Mouse (Mus musculus) limb, embryonic 11.5 days (tissue): ENCODE data around the gene Pde1a. TPM values are rescaled to one million over a fixed set of nuclear protein-coding genes. Genes with fewer than 3 reads are reported as not detected.

Experiments
- ATAC-seq: fragments of 200-750 bp; cut with Nextera tagmentation; 2 replicates; pipeline ENCODE4 v1.8.0; 2017; ENCODE audit warnings: low read depth; ENCODE audit not compliant: insufficient number of reproducible peaks, low FRiP score, low TSS enrichment
- DNase-seq: peaks from one replicate; pipeline ENCODE4 v3.0.0-alpha.2; 2015; ENCODE audit warnings: low spot score
- H3K27ac ChIP-seq: fragments of 300-500 bp; sonication (generic); replicated peaks from 2 replicates; pipeline ENCODE4 v1.5.1; 2014; ENCODE audit warnings: low read depth, mild to moderate bottlenecking, low read length
- H3K27me3 ChIP-seq: fragments of 300-500 bp; sonication (generic); 2 replicates; pipeline ENCODE4 v1.6.1; 2014; ENCODE audit warnings: mild to moderate bottlenecking, low read length, mixed read lengths; ENCODE audit not compliant: control insufficient read depth, insufficient read depth
- H3K36me3 ChIP-seq: fragments of 300-500 bp; sonication (generic); 2 replicates; pipeline ENCODE4 v1.6.1; 2014; ENCODE audit warnings: mild to moderate bottlenecking, low read length, moderate library complexity, mixed read lengths; ENCODE audit not compliant: control insufficient read depth, insufficient read depth
- H3K4me1 ChIP-seq: fragments of 300-500 bp; sonication (generic); 2 replicates; pipeline ENCODE4 v1.6.1; 2014; ENCODE audit warnings: low read length, mixed read lengths; ENCODE audit not compliant: control insufficient read depth, insufficient read depth
- H3K4me2 ChIP-seq: fragments of 300-500 bp; sonication (generic); 2 replicates; pipeline ENCODE4 v1.6.1; 2014; ENCODE audit warnings: low read depth, mild to moderate bottlenecking, moderate library complexity; ENCODE audit not compliant: severe bottlenecking
- H3K4me3 ChIP-seq: fragments of 300-500 bp; sonication (generic); 2 replicates; pipeline ENCODE4 v1.5.1; 2014; ENCODE audit warnings: low read depth, low read length
- H3K9ac ChIP-seq: fragments of 300-500 bp; sonication (generic); 2 replicates; pipeline ENCODE4 v1.6.1; 2014; ENCODE audit warnings: mild to moderate bottlenecking, low read length
- H3K9me3 ChIP-seq: fragments of 300-500 bp; sonication (generic); 2 replicates; pipeline ENCODE4 v1.6.1; 2016; ENCODE audit warnings: low read length; ENCODE audit not compliant: control insufficient read depth
- WGBS: fragments of 180-500 bp; shearing (Covaris S2); extraction: QIAGEN DNeasy Blood & Tissue Kit; methylation state at CpG from one replicate; pipeline ENCODE4 v1.1.7; 2014; 5-methylcytosine and 5-hydroxymethylcytosine counted together
- polyA plus RNA-seq: library from polyadenylated mRNA; unstranded; fragments of >200 nt; fragmentation: Nextera tagmentation; extraction: Ambion mirVana; gene quantifications from 2 replicates; pipeline ENCODE4 v1.2.1, GENCODE M21; 2014

Gene Pde1a
- polyA plus RNA-seq, 1 experiment from 2014 or later: 0.68 TPM

GRCm38 (mm10) chr2:79798627-79799026, 330.6 kb downstream of the Pde1a start:
- 36% methylated on average over 7 of the region's 7 CpGs for WGBS
- Histone ChIP-seq H3K9me3 (no peaks in the 10 kb centered on the region), H3K4me1 (no peaks in the 10 kb centered on the region), H3K4me2 (no peak overlapping the region), H3K27ac (no peak overlapping the region), H3K9ac (no peak overlapping the region), H3K36me3 (no peaks in the 10 kb centered on the region), H3K27me3 (no peaks in the 10 kb centered on the region), H3K4me3 (no peak overlapping the region)
- peak; percentile 55 for DNase-seq
- ATAC-seq: peak; percentile 80

GRCm38 (mm10) chr2:79797444-79797843, 331.8 kb downstream of the Pde1a start:
- no peak overlapping the region for H3K4me2 ChIP-seq
- no peak overlapping the region for H3K4me3 ChIP-seq
- H3K27me3 ChIP-seq: no peaks in the 10 kb centered on the region
- H3K9me3 ChIP-seq: no peaks in the 10 kb centered on the region
- no peaks in the 10 kb centered on the region for H3K4me1 ChIP-seq
- H3K36me3 ChIP-seq: no peaks in the 10 kb centered on the region
- WGBS: 42% methylated on average over 2 of the region's 2 CpGs
- ATAC-seq: no peak
- H3K27ac ChIP-seq: no peak overlapping the region
- H3K9ac ChIP-seq: no peak overlapping the region
- DNase-seq: no peak

- Histone ChIP-seq H3K9me3 (no peaks in the 10 kb centered on the region), H3K4me2 (no peak overlapping the region), H3K4me3 (no peak overlapping the region), H3K36me3 (no peaks in the 10 kb centered on the region), H3K27ac (no peak overlapping the region), H3K4me1 (no peaks in the 10 kb centered on the region), H3K27me3 (no peaks in the 10 kb centered on the region), H3K9ac (no peak overlapping the region)
- DNase-seq (no peak), ATAC-seq (no peak)
- WGBS: 80% methylated on average over 2 of the region's 2 CpGs
These were observed 336.1 kb downstream of the Pde1a start for GRCm38 (mm10) chr2:79793186-79793585.

GRCm38 (mm10) chr2:79786467-79786866, 342.8 kb downstream of the Pde1a start:
- H3K27me3 ChIP-seq: no peaks in the 10 kb centered on the region
- WGBS: 94% methylated on average over 11 of the region's 11 CpGs
- H3K4me2 ChIP-seq: no peak overlapping the region
- no peak overlapping the region for H3K27ac ChIP-seq
- no peak overlapping the region for H3K4me3 ChIP-seq
- no peaks in the 10 kb centered on the region for H3K36me3 ChIP-seq
- H3K9ac ChIP-seq: no peak overlapping the region
- DNase-seq (no peak), ATAC-seq (no peak)
- H3K9me3 ChIP-seq: no peaks in the 10 kb centered on the region
- no peaks in the 10 kb centered on the region for H3K4me1 ChIP-seq

- no peaks in the 10 kb centered on the region for H3K4me1 ChIP-seq
- H3K4me3 ChIP-seq: no peak overlapping the region
- DNase-seq: no peak
- no peak overlapping the region for H3K4me2 ChIP-seq
- no peak overlapping the region for H3K9ac ChIP-seq
- 52% methylated on average over 8 of the region's 8 CpGs for WGBS
- no peaks in the 10 kb centered on the region for H3K27me3 ChIP-seq
- H3K36me3 ChIP-seq: no peaks in the 10 kb centered on the region
- no peaks in the 10 kb centered on the region for H3K9me3 ChIP-seq
- no peak overlapping the region for H3K27ac ChIP-seq
- ATAC-seq: no peak
These were observed 343.6 kb downstream of the Pde1a start for GRCm38 (mm10) chr2:79785541-79786134.

Other genes starting within 250 kb of the Pde1a start
- gene Prdx6b, start 163.0 kb upstream of the Pde1a start, polyA plus RNA-seq: not detected in 2 replicates
- gene Dnajc10, start 186.0 kb upstream of the Pde1a start, polyA plus RNA-seq: 94.3 and 99.4 TPM in 2 replicates